Mouse (Mus musculus) brain, embryonic 18.5 days (tissue): ENCODE data around the gene Ehbp1.

Experiments
- DNase-seq: peaks from one replicate; pipeline ENCODE4 v3.0.0-alpha.2; 2012; ENCODE audit warnings: low read depth, low spot score

Gene Ehbp1

GRCm38 (mm10) chr11:22342242-22343207, at the start of gene Ehbp1:
Gene Ehbp1 (minus strand): TSS chr11:22342292.
- DNase-seq = no peak

GRCm38 (mm10) chr11:22387472-22388098, 45.5 kb upstream of the Ehbp1 start:
- DNase-seq = no peak

- no peak for DNase-seq
Measured at GRCm38 (mm10) chr11:22383532-22383931, 41.4 kb upstream of the Ehbp1 start.

- DNase-seq = no peak
Measured at GRCm38 (mm10) chr11:22374811-22375210, 32.7 kb upstream of the Ehbp1 start.

- DNase-seq = no peak
Measured at GRCm38 (mm10) chr11:22373290-22373674, 31.2 kb upstream of the Ehbp1 start.

- no peak for DNase-seq
Measured at GRCm38 (mm10) chr11:22372609-22373289, 30.7 kb upstream of the Ehbp1 start.

- DNase-seq = no peak
Measured at GRCm38 (mm10) chr11:22369841-22370240, 27.7 kb upstream of the Ehbp1 start.

GRCm38 (mm10) chr11:22368621-22369020, 26.5 kb upstream of the Ehbp1 start:
- no peak for DNase-seq

- no peak for DNase-seq
Measured at GRCm38 (mm10) chr11:22366486-22366885, 24.4 kb upstream of the Ehbp1 start.

GRCm38 (mm10) chr11:22353962-22354621, 12.0 kb upstream of the Ehbp1 start:
- DNase-seq = no peak

- DNase-seq = no peak
Measured at GRCm38 (mm10) chr11:22349945-22350344, 7.9 kb upstream of the Ehbp1 start.

- DNase-seq = no peak
Measured at GRCm38 (mm10) chr11:22348536-22348910, 6.4 kb upstream of the Ehbp1 start.

- DNase-seq = no peak
Measured at GRCm38 (mm10) chr11:22347651-22348535, 5.8 kb upstream of the Ehbp1 start.

GRCm38 (mm10) chr11:22327302-22327910, 14.7 kb downstream of the Ehbp1 start:
- no peak for DNase-seq

GRCm38 (mm10) chr11:22317824-22318411, 24.2 kb downstream of the Ehbp1 start:
- DNase-seq = no peak

- no peak for DNase-seq
Measured at GRCm38 (mm10) chr11:22315801-22316200, 26.3 kb downstream of the Ehbp1 start.

GRCm38 (mm10) chr11:22301164-22301563, 40.9 kb downstream of the Ehbp1 start:
- DNase-seq = no peak

GRCm38 (mm10) chr11:22289164-22289563, 52.9 kb downstream of the Ehbp1 start:
- DNase-seq = no peak

- no peak for DNase-seq
Measured at GRCm38 (mm10) chr11:22287513-22287900, 54.6 kb downstream of the Ehbp1 start.
